Mouse (Mus musculus): ENCODE results near the gene Fam19a2.

Gene Fam19a2

DNA sequence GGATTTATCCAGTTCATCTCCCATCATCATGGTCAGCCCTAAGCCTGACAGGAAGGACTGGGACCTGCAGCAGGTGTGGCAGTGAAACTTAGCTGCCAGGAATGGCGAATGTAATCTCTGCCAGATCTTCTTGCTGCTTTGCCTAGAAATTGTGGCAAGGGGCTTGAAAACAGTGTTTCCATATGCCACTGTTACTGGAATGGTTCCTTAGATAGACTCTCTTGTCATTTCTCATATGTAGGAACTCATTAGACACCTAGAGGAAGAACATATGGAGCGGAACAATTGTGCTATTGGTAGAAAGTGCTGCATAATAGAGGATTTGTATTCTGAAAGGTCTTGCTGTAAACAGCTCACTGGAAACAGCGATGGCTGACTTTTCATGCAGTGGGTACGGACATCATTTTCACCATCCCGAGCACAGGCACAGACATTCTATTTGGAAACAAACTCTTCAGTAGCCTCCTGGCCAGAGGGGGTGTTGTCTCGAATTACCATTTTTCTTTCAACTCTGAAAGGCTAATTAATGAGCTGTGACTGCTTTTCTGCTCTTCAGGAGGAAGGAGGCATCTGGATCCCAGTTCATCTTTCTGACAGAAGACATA, 488.0 kb downstream of the Fam19a2 start:
- no peak for DNase-seq

DNA sequence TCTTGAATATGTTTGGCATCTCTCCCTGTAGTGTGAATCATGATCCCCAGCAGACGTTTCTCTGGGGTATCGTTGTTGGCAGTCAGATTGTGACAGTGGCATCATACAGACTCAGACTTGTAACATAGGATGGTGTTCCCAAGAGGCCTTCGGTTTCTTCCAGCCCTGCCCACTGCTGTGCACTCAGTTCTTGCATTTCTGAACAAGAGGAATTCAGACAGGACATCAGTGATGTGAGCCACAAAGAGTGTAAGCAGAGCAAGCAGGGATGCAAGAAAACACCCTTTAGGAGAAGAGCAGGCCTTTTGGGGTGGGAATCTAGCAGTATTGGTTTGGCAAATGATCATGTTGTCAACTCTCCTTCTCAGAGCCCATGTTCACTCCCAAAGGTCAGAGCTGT, 489.0 kb downstream of the Fam19a2 start:
- DNase-seq = no peak

DNA sequence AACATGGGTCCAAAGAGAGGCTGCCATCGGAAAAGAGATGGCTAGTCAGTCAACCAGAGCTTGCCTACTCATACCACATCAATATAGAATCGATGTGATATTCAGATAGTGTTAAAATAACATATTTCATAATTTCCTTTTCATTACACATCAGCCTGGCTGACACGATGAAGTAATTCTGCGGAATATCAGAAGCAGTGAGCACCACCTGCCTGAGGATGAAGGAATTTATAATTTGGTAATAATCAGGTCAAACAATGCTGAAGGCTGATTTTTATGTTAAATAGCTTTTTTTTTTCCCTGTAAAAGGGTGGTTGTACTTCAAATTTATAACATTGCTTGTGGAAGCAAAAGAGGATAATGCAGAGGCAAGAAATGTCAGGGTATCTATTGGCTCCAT, 490.2 kb downstream of the Fam19a2 start:
- no peak for DNase-seq

DNA sequence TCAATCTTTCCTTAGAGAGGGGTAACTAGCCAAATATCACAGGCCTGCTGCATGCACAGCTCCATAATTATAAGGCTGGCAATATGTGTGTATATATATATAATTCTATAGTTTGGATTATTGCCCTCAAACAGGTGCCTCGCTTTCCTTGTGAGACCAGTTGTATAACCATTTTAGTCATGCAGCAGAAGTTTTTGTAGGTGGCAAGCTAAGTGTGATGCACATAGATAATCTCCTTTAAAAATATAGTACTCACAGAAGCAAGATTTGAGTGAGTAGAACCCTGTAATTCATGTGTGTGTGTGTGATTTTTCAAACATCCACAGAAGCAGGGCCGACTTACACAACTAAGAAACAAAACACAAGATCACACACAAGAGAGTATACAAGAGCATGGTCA, 525.6 kb downstream of the Fam19a2 start:
- no peak for DNase-seq
